Mouse (Mus musculus) layer of hippocampus, postnatal 25 days (tissue): ENCODE data around the gene Mrps18b. TPM values are rescaled to one million over a fixed set of nuclear protein-coding genes. Genes with fewer than 3 reads are reported as not detected.
"Not testable (repeated sequence)": the region's sequence is repeated elsewhere in the genome, so short reads cannot be mapped to it uniquely, and the experiment has no call there.

Experiments used
- DNase-seq, 2 experiments: peaks; one replicate each; pipeline ENCODE4 v3.0.0; 2022; ENCODE audit warnings: mixed read lengths in 2 of 2, low spot score in 1 of 2; ENCODE audit errors: extremely low spot score in 1 of 2
- total RNA-seq, 2 experiments: library from RNA; stranded (reverse); gene quantifications; 2 replicates each; pipeline ENCODE4 v1.2.3; 2021

Gene Mrps18b
- total RNA-seq, result 10 to 100 TPM; 34.4 to 35.9 TPM

DNA sequence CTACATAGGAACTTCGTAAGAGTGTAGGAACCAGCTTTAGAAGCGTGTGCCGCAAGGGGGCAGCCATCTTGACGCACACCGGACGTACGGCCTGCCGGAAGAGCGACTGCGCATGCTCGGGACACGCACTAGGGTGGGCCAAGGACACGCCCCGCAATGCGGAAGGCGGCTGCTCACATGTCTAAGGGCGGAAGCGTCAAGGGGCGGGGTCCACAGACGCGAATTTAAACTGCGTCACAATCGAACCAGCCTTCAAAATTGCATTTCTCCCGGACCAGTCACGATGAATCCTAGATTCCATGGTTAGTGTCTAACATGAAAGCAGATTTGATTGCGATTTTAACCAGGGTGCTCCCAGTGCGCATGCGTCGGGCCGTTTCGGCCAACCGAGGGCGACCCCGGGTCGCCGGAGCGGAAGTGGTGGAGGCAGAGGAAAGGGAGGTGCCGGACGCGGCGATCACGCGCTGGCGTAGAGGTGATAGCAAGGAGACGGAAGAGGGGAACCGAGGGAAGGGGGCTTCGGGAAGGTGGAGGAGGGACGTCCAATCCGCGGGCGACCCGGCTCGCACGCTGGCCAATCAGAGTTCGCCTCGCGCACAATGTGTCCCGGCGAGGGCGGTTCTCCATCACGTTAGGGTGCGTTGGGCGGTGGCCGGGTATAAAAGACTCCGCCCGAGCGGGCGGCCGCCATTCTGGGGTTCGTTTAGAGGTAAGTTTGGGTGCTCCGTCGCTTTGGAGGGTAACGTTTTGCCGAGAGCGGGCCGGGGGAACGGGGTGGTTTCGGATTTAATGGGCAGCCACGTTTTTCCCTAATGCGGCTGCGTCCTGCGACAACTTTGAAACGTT lies at the start of gene Mrps18b, which contains the start of gene Ppp1r10:
Gene Mrps18b, minus strand, starts transcription at position 93 of the 846 bp plus-strand sequence.
Gene Ppp1r10, plus strand, starts transcription at position 138 of the 846 bp plus-strand sequence.
- peak; percentile 96 to 97 for DNase-seq

GRCm38 (mm10) chr17:35963279-35963678 lies 47.1 kb upstream of the Mrps18b start:
- DNase-seq, result no peak

DNA sequence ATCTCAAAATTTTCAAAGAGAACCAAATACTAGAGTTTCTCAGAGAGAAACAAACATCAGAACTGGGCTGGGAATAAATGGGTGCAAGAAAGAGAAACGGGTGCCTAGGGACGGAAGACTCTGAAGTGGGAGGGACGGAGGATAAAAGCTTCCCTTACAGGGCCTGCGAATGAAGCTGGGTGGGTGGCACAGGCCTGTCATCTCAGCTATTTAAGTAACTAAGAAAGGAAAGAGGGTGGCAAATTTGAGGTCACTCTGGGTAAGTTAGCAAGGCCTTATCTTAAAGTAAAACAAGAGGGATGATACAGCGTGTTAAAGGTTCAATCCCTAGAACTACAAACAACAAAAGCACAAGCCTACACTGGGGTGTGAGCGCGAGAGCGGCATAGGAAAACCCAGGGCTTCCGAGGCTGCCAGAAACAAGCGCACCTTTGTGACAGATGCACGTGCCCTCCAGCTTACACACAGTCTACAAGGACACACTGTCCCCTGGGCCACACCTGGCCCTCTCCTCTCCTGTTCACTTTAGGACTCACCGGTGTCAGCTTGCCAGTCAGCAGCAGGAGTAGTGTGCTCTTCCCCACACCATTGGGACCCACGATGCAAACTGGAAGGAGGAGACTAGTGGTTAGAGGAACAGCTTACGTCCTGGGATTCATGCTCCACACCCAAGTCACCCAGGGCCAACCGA lies 42.5 kb upstream of the Mrps18b start:
- no peak for DNase-seq

GRCm38 (mm10) chr17:35954665-35955064 lies 38.5 kb upstream of the Mrps18b start:
- DNase-seq, result no peak

DNA sequence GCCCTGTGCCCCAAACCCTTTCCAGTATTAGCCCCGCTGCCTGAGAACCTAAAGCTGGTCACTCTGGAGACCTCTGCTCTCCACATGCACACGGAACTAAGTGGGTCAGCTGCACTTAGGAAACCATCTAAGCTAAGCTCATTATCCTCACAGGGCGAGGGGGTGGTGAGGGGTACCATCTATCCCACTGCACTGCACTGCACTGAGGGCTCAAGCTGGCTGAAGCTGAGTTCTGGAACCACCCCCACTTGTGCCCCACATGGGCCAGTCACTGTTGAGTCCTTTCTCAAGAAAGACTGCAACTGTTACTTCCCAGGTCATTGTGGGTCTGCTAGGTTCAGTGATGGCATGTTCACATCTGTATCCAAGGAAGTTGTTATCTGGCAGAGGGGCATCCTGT lies 36.4 kb upstream of the Mrps18b start:
- not testable (repeated sequence) for DNase-seq

DNA sequence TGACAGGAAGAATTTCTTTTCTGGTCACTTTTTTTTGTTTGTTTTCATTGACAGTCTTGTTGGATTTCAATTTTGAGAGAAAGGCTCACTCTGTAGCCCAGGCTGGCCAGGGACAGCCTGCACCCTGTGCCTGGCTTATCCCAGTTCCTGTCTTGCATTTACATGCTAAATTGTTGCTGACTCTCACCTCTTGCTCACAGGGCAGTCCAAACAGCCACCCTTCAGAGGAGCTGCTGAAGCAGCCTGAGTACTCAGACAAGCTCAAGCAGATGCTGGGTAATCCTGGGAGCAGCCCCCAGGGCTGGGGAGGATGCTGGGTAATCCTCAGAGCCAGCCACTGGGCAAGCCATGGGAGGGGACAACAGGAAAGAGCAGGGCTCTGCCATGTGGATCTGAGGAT lies 34.8 kb upstream of the Mrps18b start:
- DNase-seq, result not testable (repeated sequence)

GRCm38 (mm10) chr17:35939941-35940340 lies 23.8 kb upstream of the Mrps18b start:
- no peak for DNase-seq

DNA sequence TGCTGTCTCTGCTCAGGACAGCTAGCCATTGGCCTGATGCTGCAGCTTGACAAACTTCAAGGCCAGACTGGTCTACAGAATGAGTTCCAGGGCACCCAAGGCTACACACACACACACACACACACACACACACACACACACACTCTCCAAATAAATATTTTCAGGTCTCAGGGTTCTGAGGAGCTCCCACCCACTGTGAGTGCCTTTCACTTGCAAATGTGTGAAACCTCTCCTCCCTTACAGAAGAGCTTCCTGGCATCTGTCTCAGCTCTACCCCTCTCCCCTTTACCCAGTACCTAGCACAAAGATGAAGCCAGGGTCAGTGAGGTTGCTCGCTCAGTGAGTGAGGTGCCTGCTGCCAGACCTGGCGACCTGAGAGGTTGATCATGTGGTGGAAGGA lies 22.9 kb upstream of the Mrps18b start:
- DNase-seq, result no peak

DNA sequence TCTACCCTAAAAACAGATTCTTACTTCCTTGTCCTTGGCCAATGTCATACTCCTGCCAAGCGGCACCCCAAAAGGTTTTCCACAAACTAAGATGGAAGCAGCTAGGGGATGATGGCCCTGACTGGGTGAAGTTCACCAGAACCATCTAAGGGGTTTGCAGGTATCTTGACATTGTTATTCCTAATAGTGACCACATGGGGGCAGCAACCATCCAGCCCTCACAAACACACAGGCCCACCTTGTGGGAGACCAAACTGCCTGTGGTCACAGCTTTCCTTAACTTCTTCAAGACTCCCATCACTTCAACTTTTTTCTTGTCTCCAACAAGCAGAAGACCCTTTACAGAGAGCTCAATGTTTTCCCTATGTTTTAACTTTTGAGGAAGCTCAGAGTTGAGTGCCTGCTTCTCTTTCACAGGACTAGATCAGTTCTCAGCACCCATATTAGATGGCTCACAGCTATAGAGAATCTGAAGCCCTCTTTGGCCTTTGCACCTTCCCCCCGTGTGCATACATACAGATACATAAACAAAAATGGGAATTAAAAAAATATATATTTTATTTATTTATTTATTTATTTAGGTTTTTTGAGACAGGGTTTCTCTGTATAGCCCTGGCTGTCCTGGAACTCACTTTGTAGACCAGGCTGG lies 21.6 kb upstream of the Mrps18b start:
- peak in 1 of 2 experiments; percentile 32 for DNase-seq

DNA sequence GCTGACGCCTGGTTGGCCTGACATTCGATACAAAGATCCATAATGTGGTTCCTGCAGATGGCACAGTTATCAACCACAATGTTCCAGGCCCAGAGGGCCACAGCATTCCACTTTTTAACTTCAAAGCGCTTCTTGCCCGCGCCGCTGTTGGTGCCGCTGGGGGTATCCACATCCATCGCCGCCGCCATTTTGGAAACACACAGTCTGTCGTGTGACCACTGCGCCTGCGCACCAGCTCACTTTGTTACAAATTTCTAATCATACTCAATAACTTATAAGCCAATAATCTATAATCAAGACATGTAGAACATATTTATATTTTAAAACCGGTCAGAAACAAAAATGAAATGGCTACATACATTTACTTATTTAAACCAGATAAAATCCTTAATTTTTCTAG lies 19.6 kb upstream of the Mrps18b start:
- not testable (repeated sequence) for DNase-seq

DNA sequence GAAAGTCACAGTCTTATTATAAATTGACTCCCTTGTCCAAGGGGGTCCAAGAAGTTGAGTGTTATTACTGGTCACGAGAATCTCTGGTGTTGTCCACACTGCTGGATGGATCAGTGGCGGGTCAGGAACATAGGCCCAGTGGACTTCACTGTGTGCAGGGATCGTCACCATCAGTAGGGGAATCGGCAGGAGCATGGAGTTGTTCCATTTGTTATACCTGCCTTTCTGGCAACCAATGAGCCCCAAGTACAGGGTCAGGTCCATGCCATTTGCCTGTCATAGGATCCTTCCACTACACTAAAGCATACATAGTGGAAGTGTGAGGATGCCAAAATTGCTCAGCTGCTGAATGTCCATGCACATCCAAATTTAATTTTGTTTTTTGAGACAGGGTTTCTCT lies 16.4 kb upstream of the Mrps18b start:
- DNase-seq, result no peak

DNA sequence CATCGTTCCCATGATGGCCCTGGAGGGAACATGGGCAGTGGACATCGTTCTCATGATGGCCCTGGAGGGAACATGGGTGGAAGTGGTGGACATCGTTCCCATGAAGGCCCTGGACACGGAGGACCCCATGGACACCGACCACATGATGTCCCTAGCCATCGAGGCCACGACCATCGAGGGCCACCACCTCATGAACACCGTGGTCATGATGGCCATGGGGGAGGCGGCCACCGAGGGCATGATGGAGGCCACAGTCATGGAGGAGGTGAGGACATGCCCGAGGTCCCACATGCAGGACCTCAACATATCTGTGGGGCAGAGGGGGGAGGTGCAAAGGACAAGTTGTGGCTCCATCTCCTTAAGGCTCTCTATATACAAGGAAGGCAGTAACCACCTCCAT lies 14.4 kb upstream of the Mrps18b start:
- no peak for DNase-seq

DNA sequence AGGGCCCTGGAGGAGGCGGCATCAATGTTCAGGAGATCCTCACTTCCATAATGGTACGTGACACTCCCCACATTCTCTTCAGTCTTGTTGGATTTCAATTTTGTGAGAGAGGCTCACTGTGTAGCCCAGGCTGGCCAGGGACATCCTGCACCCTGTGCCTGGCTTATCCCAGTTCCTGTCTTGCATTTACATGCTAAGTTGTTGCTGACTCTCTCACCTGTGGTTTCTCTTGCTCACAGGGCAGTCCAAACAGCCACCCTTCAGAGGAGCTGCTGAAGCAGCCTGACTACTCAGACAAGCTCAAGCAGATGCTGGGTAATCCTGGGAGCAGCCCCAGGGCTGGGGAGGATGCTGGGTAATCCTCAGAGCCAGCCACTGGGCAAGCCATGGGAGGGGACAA lies 13.3 kb upstream of the Mrps18b start:
- no peak for DNase-seq

- no peak for DNase-seq
Observed at GRCm38 (mm10) chr17:35927471-35927870, 11.3 kb upstream of the Mrps18b start.

GRCm38 (mm10) chr17:35923281-35923680 lies 7.1 kb upstream of the Mrps18b start:
- DNase-seq, result no peak

DNA sequence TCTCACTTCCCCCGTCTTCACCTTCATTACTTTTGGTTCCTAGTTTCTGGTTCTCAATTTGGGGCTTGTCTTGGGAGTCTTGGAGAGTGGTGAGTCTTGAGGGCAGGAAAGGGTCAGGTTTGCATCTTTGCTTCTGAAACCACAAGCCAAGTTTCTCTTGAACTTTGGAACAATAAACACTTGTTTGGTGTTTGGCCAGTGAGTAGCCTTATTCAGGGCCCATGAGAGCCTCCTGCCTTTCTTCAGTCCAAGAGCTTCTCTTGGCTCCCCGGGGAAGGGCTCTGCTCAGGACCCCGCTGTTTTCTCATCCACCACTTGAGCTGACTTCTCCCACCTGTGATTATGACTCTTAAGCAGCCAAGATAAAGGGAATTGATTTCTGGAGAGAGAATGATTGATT lies 6.4 kb upstream of the Mrps18b start:
- DNase-seq, result no peak

DNA sequence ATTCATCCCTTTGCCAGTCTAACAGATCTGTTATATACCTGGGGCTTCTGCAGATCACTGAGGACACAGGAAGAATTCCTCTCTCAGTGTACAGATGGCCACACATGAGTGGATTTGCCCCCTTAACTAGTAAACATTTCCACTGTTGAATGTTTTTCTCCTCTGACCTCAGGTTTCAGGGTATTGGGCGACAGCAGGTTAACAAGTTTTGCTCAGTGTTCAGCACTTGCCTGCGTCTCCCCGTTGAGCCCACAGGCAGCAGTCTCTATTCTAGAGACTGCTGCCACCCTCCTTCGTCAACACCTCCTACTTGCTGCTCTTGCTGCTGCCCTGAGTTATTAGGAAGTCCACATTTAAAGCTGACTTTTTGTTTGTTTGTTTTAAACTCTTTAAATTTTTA lies 5.5 kb upstream of the Mrps18b start:
- DNase-seq, result no peak

GRCm38 (mm10) chr17:35920862-35921562 lies 4.8 kb upstream of the Mrps18b start:
- no peak for DNase-seq

- no peak for DNase-seq
Observed at GRCm38 (mm10) chr17:35920384-35920783, 4.2 kb upstream of the Mrps18b start.

- DNase-seq, result no peak
Observed at GRCm38 (mm10) chr17:35919864-35920301, 3.7 kb upstream of the Mrps18b start.
